Mouse (Mus musculus): ENCODE data around the gene Atp6ap1.

- TF ChIP-seq EP300 (IDR thresholded peaks at IDR 0.05; ENCODE audit: low read depth) (no peak), CTCF (IDR thresholded peaks at IDR 0.05; ENCODE audit: low read depth) (peak; percentile 35)
Measured at GRCm38 (mm10) chrX:74248651-74249050, 48.2 kb upstream of the Atp6ap1 start.

All from heart, postnatal 0 days (tissue).